Mouse (Mus musculus): ENCODE results near the gene Smarcb1. TPM values are rescaled to one million over a fixed set of nuclear protein-coding genes. Genes with fewer than 3 reads are reported as not detected.

The Smarcb1 gene
- polyA plus RNA-seq (2012; ENCODE audit: insufficient read depth, insufficient read length, missing spikeins) = 27.2 and 35.3 TPM in 2 replicates

DNA sequence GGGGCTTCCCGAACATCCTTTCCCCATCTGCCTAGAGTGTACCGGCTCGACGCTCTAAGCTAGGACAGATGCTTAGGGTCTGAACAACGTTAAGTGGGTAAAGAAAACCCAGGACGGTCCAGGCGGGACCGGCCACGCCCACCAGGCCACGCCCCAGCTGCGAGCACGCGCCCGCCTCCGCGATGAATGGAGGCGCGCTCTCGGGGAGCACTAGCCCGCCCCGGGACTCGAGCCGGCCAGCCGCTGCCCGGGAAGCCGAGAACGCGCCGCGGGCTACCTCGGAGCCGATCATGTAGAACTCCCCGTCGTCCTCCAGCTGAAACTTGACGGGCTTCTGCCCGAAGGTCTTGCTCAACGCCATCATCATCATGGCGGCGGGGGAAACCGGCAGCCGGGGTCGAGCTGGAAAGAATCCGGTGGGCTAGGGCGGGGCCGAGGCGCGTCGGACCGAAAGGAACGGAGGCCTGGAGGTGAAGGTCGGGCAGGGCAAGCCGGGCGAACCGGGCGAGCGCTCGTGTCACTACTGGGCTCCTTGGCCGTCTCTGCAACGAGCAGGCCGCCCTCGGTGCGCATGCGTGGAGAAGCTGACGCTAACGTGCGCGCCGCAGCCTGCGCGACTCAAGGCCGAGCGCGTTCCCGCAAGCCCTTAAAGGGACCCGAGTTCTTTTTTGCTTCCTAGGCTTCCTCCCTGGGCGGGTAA is at the start of gene Smarcb1:
Gene Smarcb1, minus strand, starts transcription at position 592 of the 700 bp plus-strand sequence.
- Histone ChIP-seq H3K4me1 (ENCODE audit: control insufficient read depth, insufficient read depth, insufficient read length, low read length) (peaks cover 6% of the 10 kb centered on the region; the same call in 1 of the 2 replicates), H3K27ac (replicated peaks; ENCODE audit: low read depth, low read length) (peak within 1 kb of the TSS; percentile 92), H3K4me3 (ENCODE audit: insufficient read depth, low read depth, low read length) (peak within 1 kb of the TSS; percentile 82)

DNA sequence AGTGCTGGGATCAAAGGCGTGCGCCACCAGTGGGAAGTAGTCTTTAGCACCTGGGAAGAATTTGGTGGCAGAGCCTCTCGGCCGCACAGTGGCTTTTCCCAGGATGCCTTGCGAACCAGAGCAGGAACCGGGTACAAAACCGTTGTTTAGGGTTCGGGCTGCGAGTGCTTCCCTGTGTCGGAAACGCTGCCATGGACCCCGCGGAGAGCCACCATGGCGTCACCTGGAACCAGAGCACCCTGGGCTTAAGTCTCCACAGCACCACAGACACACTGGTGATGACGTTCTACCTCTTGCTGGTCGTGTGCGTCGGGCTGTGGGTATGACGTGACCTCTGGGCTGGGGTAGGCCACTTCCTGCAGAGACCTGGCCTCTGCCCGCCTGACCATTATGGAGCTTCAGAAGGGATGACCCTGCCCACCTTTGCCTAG is 33.0 kb upstream of the Smarcb1 start, which contains the start of gene Gm5134:
Gene Gm5134, plus strand, starts transcription at position 134 of the 431 bp plus-strand sequence.
- H3K4me1 ChIP-seq (ENCODE audit: control insufficient read depth, insufficient read depth, insufficient read length, low read length) = peaks cover 2% of the 10 kb centered on the region
- 0 out of 2 replicates have a peak within 1 kb of the TSS, but pooled peaks have one; percentile 22 for H3K4me3 ChIP-seq (ENCODE audit: insufficient read depth, low read depth, low read length)
- no peak within 1 kb of the TSS for H3K27ac ChIP-seq (replicated peaks; ENCODE audit: low read depth, low read length)

DNA sequence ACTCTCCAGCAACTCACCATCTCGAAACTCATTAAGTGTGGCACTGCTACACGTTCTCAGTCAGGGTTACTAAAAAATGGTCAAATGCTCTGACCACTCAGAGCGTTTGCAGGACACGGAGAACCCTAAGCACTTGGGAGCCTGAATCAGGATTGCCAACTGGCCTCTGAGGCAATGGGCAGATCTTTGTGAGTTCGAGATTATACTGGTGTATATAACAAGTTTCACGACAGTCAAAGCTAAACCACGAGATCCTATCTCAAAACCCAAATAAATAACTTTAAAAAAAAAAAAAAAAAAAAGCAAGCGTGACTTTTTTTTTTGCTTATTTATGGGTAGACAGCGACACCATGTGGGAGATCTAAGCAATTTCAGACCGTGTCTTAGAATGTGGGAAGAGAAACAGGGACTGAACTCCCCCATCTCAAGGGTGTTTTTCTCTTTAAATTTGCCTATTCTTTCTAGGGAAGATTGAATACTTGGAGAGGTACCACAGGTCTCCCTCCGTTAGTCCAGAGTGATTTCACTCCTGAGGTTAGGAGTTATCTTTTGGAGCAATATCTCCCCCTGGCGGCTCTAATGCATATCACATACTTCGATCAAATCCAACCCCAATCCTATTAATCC is 30.1 kb upstream of the Smarcb1 start:
- peaks cover 2% of the 10 kb centered on the region for H3K4me1 ChIP-seq (ENCODE audit: control insufficient read depth, insufficient read depth, insufficient read length, low read length)
- peak overlapping the region; percentile 51 for H3K4me3 ChIP-seq (ENCODE audit: insufficient read depth, low read depth, low read length)
- no peak overlapping the region for H3K27ac ChIP-seq (replicated peaks; ENCODE audit: low read depth, low read length)

DNA sequence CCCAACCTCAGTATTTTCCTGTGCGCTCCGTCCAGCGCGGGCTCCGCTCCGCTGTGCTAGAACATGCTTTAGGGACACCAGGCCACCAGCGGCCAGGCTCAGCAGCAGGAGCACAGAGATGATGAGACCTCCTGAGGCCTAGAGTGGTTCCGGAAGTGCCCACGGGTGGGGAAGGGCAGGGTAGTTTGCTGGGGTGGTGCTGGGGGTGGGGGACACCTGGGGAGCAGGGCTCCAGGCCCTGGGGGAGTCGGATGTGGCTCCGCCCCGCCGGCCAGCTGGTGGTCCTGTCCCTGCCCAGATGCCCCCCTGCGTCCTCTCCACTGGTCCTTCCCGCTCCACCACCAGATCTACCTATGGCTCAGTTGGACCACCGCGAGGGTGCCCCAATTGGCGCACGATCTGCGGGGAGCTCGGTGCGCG is 29.4 kb upstream of the Smarcb1 start:
- H3K4me3 ChIP-seq (ENCODE audit: insufficient read depth, low read depth, low read length) = peak overlapping the region; percentile 51
- peaks cover 2% of the 10 kb centered on the region for H3K4me1 ChIP-seq (ENCODE audit: control insufficient read depth, insufficient read depth, insufficient read length, low read length)
- no peak overlapping the region for H3K27ac ChIP-seq (replicated peaks; ENCODE audit: low read depth, low read length)

DNA sequence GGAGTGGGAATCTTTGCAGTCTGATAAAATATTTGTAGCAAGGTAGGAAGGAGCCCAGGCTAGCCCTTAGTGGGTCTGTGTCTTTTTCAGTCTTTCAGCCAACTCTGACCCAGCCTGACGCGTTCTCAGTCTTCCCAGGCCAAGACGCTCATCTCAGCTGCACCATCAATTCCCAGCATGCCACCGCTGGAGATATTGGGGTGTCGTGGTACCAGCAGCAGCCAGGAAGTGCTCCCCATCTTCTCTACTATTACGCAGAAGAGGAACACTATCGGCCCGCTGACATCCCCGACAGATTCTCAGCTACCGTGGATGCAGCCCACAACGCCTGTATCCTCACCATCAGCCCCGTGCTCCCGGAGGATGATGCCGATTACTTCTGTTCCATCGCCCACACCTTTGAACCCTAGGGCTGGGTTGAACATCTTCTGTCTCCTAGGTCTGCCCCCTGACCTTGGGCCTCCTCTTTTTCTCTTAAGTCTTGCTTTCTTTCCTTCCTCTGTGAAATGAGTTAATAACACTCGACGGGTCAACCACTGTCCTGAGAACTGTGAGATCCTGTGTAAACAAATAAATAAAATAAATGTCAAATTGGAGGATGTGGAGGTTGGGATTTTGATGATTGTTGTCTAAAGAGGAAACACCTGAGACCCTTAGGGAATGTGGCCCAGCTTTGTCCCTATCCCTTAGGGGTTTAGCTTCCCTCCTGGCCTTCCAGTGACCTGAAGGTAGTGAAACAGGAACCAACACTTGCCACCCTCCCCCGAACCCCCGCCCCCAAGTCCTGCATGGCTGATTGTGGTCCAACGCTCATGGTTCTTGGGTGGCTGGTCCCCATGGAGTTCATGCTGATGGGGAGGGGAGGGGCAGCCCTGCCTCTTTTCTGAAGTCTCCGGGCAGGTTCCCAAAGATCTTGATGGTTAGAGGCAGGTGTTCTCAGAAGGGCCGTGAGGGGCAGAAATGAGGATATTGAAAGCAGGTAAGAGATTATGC is 27.9 kb upstream of the Smarcb1 start:
- H3K27ac ChIP-seq (replicated peaks; ENCODE audit: low read depth, low read length) = no peak overlapping the region; the same call in 1 of the 2 replicates
- H3K4me1 ChIP-seq (ENCODE audit: control insufficient read depth, insufficient read depth, insufficient read length, low read length) = peaks cover 2% of the 10 kb centered on the region
- H3K4me3 ChIP-seq (ENCODE audit: insufficient read depth, low read depth, low read length) = no peak overlapping the region

DNA sequence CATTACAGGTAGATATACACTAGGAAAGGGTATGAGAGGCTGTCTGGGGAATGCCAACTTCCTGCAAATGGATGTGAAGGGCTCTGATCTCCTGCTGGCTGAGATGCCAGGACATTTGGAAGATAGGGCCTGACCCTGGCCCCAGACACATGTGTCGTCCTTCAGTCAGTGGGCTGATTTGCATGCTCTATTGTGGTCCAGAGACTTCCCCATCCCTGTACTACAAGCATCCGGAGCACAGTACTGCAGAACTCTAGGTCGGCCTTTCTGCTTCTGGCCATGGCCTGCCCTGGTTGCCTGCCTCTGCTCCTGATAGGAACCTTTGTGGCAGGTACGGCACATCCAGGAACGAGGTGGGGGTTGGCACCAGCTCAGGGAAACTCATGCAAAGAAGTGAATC is 26.7 kb upstream of the Smarcb1 start:
- peaks cover 7% of the 10 kb centered on the region for H3K4me1 ChIP-seq (ENCODE audit: control insufficient read depth, insufficient read depth, insufficient read length, low read length)
- no peak overlapping the region for H3K27ac ChIP-seq (replicated peaks; ENCODE audit: low read depth, low read length)
- H3K4me3 ChIP-seq (ENCODE audit: insufficient read depth, low read depth, low read length) = no peak overlapping the region

DNA sequence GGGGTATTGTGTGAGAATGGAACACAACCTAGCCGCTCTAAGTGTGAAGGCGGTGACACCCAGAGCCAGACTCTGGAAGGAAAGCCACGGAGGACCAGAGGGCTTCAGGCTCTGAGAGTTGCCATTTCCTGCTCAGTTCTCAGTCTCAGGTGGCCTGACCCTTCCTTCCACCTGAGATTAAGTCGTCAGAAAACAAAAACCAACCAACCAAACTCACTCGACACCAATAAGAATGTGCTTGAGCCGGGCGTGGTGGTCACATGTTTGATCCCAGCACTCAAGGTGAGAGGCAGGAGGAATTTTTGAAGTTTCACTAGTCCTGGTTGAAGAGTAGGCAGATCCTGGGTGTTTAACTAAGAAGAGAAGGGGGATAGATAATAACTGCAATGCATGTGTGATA is 24.5 kb upstream of the Smarcb1 start:
- Histone ChIP-seq H3K27ac (replicated peaks; ENCODE audit: low read depth, low read length) (no peak overlapping the region), H3K4me3 (ENCODE audit: insufficient read depth, low read depth, low read length) (no peak overlapping the region), H3K4me1 (ENCODE audit: control insufficient read depth, insufficient read depth, insufficient read length, low read length) (peaks cover 7% of the 10 kb centered on the region)

DNA sequence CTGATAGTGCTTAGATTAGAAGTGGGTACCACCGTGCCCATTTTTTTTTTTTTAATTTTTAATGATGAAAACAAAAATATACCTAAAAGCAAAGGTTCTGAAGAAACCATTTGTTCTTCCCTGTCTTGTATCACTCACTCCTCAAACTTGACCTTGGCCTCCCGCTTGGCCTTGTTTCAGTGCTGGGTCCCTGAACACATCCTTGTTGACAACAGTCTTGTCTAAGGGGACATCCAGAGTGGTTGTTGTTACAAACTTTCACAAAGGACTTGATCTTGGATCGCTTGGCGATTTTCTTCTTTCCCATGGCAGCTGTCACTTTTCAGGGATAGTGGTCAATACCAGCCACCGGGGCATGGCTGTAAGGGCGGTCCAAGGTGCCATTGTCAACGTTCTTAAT is 23.8 kb upstream of the Smarcb1 start:
- H3K4me3 ChIP-seq (ENCODE audit: insufficient read depth, low read depth, low read length) = no peak overlapping the region
- H3K27ac ChIP-seq (replicated peaks; ENCODE audit: low read depth, low read length) = no peak overlapping the region
- peaks cover 5% of the 10 kb centered on the region; the same call in 1 of the 2 replicates for H3K4me1 ChIP-seq (ENCODE audit: control insufficient read depth, insufficient read depth, insufficient read length, low read length)

DNA sequence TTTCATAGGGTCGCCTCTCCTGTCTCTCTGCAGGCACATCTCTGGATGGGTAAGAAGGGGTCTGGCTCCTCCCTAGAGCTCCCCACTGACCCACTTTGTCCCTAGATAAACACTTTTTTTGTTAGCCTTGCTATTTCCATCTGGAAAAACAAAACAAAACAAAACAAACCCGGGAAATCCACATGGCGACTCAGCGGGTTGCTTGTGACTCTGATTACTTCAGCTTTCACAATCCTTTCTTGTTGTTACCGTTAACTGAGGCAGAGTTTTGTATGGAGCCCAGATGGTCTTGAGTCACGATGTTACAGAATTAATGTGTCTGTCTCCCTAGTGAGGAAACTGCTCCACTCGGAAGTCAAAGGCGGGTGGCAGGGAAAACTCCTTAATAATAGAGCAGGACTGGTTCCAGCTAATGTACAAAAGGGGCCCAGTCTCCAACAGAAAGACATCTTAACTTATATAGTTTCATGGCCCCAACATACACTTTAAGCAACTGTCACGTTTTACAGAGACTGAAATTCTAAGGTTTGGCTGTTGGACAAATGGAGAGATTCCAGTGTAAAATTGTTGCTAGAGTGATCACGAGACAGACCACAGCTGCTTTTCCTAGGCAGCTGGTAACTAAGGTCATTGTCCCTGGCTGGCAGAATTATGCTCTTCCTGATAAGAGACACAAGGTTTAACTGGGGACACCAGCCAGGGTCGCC is 22.8 kb upstream of the Smarcb1 start:
- H3K27ac ChIP-seq (replicated peaks; ENCODE audit: low read depth, low read length) = peak overlapping the region; percentile 59
- H3K4me3 ChIP-seq (ENCODE audit: insufficient read depth, low read depth, low read length) = no peak overlapping the region
- peaks cover 5% of the 10 kb centered on the region; the same call in 1 of the 2 replicates for H3K4me1 ChIP-seq (ENCODE audit: control insufficient read depth, insufficient read depth, insufficient read length, low read length)

DNA sequence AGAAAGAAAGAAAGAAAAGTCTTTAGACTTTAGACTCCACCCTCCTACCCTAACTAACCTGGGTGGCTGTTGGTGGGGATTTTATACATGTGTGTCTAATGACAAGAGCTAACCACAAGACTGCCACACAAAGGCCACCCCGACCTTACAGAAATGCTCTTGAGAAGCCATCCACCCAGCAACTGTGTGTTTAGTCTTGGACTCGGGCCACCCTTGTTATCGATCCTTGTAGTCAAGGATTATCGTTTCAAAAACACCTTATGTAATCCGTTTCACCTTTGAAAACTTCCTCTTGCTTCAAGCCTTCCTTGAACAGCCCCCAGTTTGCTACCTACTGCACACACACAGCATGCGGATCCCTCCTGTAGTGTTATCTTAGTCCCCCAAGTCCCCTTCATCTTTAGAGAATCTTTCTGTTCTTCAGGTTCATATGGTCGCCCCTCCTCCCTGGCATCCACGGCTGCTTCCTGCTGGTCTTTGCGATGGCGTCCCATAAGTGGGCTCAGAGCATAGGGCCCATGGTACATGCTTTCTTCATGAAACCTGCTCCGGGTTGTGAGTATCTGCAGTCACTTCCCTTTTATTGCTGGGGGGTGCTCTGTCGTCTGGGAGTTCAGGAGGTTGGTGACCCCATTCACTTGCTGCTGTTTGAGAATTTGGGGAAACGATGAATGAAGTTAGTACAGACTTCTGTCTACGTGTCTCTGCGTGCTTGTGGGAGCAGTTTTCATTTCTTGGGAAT is 21.5 kb upstream of the Smarcb1 start, which contains the start of gene Vpreb3:
Gene Vpreb3, plus strand, starts transcription at position 322 of the 742 bp plus-strand sequence.
- Histone ChIP-seq H3K4me1 (ENCODE audit: control insufficient read depth, insufficient read depth, insufficient read length, low read length) (peaks cover 5% of the 10 kb centered on the region; the same call in 1 of the 2 replicates), H3K4me3 (ENCODE audit: insufficient read depth, low read depth, low read length) (no peak within 1 kb of the TSS), H3K27ac (replicated peaks; ENCODE audit: low read depth, low read length) (peak within 1 kb of the TSS; percentile 59; the same call in 1 of the 2 replicates)

DNA sequence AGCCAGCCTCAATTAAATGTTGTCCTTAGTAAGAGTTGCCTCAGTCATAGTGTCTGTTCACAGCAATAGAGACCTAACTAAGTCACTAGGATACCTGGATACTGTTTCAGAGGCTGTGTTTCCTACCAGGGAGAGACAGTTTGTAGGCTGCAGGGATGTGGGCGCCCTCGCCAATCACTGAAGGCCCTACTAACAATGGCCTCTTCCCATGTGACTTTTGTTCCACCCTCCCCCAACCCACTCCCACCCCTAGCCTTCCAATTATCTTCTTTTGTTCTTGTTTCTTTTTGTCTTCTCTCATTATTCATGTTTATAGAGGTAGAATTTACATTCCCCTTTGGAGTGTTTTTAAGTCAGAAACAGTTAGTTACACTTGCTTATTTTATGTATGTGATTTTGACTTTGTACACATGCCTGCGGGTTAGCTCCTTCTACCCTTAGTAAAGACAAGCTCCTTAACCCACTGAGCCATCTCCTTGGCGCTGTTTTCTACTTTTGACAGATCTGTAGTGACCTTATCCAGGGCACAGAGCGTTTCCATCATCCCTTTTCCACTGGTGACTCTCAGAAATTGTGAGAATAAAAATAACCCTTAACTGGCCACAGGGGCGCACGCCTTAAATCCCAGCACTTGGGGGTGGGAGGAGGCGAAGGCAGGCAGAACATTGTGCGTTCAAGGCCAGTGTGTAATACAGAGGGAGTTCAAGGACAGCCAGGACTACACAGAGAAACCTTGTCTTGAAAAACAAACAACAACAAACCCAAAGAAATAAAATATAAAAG is 19.8 kb upstream of the Smarcb1 start:
- Histone ChIP-seq H3K4me1 (ENCODE audit: control insufficient read depth, insufficient read depth, insufficient read length, low read length) (peaks cover 5% of the 10 kb centered on the region; the same call in 1 of the 2 replicates), H3K4me3 (ENCODE audit: insufficient read depth, low read depth, low read length) (no peak overlapping the region), H3K27ac (replicated peaks; ENCODE audit: low read depth, low read length) (no peak overlapping the region)

DNA sequence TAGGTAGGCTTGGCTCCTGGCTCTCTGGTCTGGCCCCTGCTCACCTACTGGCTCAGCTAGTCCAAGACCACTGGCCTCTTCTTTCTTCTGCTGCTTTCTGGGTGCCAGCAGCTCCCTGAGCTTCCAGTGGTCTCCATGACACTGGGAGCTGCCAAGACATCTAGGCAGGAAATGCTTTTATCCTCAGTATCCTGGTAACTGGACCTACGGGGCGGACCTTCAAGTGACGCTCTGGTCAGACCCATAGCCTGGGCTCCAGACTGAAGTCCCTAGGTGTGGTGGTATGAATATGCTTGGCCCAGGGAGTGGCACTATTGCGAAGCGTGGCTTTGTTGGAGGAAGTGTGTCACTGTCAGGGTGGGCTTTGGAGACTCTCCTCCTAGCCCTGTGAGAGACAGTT is 19.1 kb upstream of the Smarcb1 start, which contains the start of gene Gm867:
Gene Gm867, minus strand, starts transcription at position 153 of the 400 bp plus-strand sequence.
- Histone ChIP-seq H3K4me3 (ENCODE audit: insufficient read depth, low read depth, low read length) (no peak within 1 kb of the TSS), H3K4me1 (ENCODE audit: control insufficient read depth, insufficient read depth, insufficient read length, low read length) (peaks cover 5% of the 10 kb centered on the region; the same call in 1 of the 2 replicates), H3K27ac (replicated peaks; ENCODE audit: low read depth, low read length) (no peak within 1 kb of the TSS; the same call in 1 of the 2 replicates)

All from brown adipose tissue, adult 24 weeks (tissue).